8 mouse cellular contexts compared by ENCODE assay signal in genomic region chr13:21401636-21402286, GRCm38 (mm10). TPM values are rescaled to one million over a fixed set of nuclear protein-coding genes. Genes with fewer than 3 reads are reported as not detected.
DNase-seq lines count a peak whose midpoint lies in the region; ATAC-seq and TF ChIP-seq lines count a peak whose summit lies in the region.

No protein-coding gene starts in this region.

- TF ChIP-seq CTCF in left cerebral cortex, adult 2 months (IDR thresholded peaks at IDR 0.05) = no peak

- ATAC-seq in hindbrain, embryonic 11.5 days (ENCODE audit: low FRiP score) = peak; percentile 55
- ATAC-seq in midbrain, embryonic 12.5 days (ENCODE audit: low FRiP score, low read depth) = peak; percentile 35

- DNase-seq in left cerebral cortex, adult 2 months (ENCODE audit: extremely low spot score in 1 of 2, low spot score in 2 of 2) = no peak
- DNase-seq in left cerebral cortex, postnatal 4 days = no peak
- DNase-seq in hindbrain, embryonic 11.5 days (ENCODE audit: low spot score) = peak; percentile 13
- no peak for DNase-seq in spleen, postnatal 14 days (ENCODE audit: low spot score in 2 of 2)
- no peak for DNase-seq in adrenal gland, postnatal 25 days
- no peak for DNase-seq in adrenal gland, adult 18-20 months (ENCODE audit: low spot score in 2 of 2)

- H3K9me3 ChIP-seq in hindbrain, embryonic 11.5 days (ENCODE audit: control insufficient read depth, low read length) = no peaks in the 10 kb centered on the region
- no peaks in the 10 kb centered on the region for H3K9me3 ChIP-seq in midbrain, embryonic 12.5 days

- H3K9ac ChIP-seq in hindbrain, embryonic 11.5 days (ENCODE audit: low read depth, low read length) = peak overlapping the region; percentile 90
- peak overlapping the region; percentile 83 for H3K9ac ChIP-seq in midbrain, embryonic 12.5 days (replicated peaks)

- whole genome bisulfite sequencing in hindbrain, embryonic 11.5 days = 16% methylated on average over 12 of the region's 12 CpGs
- WGBS in midbrain, embryonic 12.5 days = 17% methylated on average over 12 of the region's 12 CpGs

- H3K27me3 ChIP-seq in hindbrain, embryonic 11.5 days (ENCODE audit: control insufficient read depth, insufficient read depth, low read length) = no peaks in the 10 kb centered on the region
- no peaks in the 10 kb centered on the region for H3K27me3 ChIP-seq in midbrain, embryonic 12.5 days

- intact Hi-C loops in left cerebral cortex, adult 2 months (cut with DNase I) = loop anchor here (1.0 to 5.0 kb wide), 5 partner anchors 39 to 129 kb away; partner anchors contain the start of genes Zkscan8, Zscan12 and Zscan26
- intact Hi-C loops in left cerebral cortex, postnatal 4 days (cut with DNase I) = loop anchor here (5.0 kb wide), 1 partner anchor 41 kb away; the partner anchor contains the start of gene Pgbd1

- peak overlapping the region; percentile 66 for H3K4me3 ChIP-seq in left cerebral cortex, adult 2 months
- H3K4me3 ChIP-seq in brown adipose tissue, adult 24 weeks (ENCODE audit: insufficient read depth, low read depth, low read length) = peak overlapping the region; percentile 78
- H3K4me3 ChIP-seq in hindbrain, embryonic 11.5 days (ENCODE audit: low read depth, low read length) = peak overlapping the region; percentile 80
- H3K4me3 ChIP-seq in midbrain, embryonic 12.5 days = peak overlapping the region; percentile 87

- peak overlapping the region; percentile 64 for H3K4me2 ChIP-seq in hindbrain, embryonic 11.5 days (replicated peaks; ENCODE audit: low read depth, low read length)
- peak overlapping the region; percentile 85 for H3K4me2 ChIP-seq in midbrain, embryonic 12.5 days (replicated peaks)

- no peaks in the 10 kb centered on the region for H3K36me3 ChIP-seq in hindbrain, embryonic 11.5 days (ENCODE audit: control insufficient read depth, insufficient read depth, low read length)
- H3K36me3 ChIP-seq in midbrain, embryonic 12.5 days = peaks cover 19% of the 10 kb centered on the region

- peaks cover 5% of the 10 kb centered on the region for H3K4me1 ChIP-seq in brown adipose tissue, adult 24 weeks (ENCODE audit: control insufficient read depth, insufficient read depth, insufficient read length, low read length)
- no peaks in the 10 kb centered on the region for H3K4me1 ChIP-seq in hindbrain, embryonic 11.5 days (replicated peaks; ENCODE audit: control insufficient read depth, insufficient read depth, low read length)
- peaks cover 9% of the 10 kb centered on the region for H3K4me1 ChIP-seq in midbrain, embryonic 12.5 days

- H3K27ac ChIP-seq in left cerebral cortex, adult 2 months = peak overlapping the region; percentile 92
- H3K27ac ChIP-seq in brown adipose tissue, adult 24 weeks (replicated peaks; ENCODE audit: low read depth, low read length) = peak overlapping the region; percentile 79
- no peak overlapping the region for H3K27ac ChIP-seq in hindbrain, embryonic 11.5 days (ENCODE audit: low read depth, low read length)
- H3K27ac ChIP-seq in midbrain, embryonic 12.5 days (replicated peaks) = 0 out of 2 replicates have a peak overlapping the region, but pooled peaks have one; percentile 49

RNA-seq across cellular contexts. Expression of gene Zkscan3, which starts 0.8 kb away (rescaled TPM):
- 10 to 100 TPM; 39.0 to 44.4 TPM for total RNA-seq in left cerebral cortex, adult 2 months (2021)
- 10 to 100 TPM; 49.4 to 56.1 TPM for total RNA-seq in left cerebral cortex, postnatal 4 days (2021)
- 22.9 and 36.8 TPM in 2 replicates for polyA plus RNA-seq in brown adipose tissue, adult 24 weeks (2012; ENCODE audit: insufficient read depth, insufficient read length, missing spikeins)
- 84.8 and 90.5 TPM in 2 replicates for polyA plus RNA-seq in hindbrain, embryonic 11.5 days (2014; fragmentation: Nextera tagmentation; extraction: Ambion mirVana)
- polyA plus RNA-seq in midbrain, embryonic 12.5 days (2016; fragmentation: Nextera tagmentation; extraction: Ambion mirVana) = 99.0 and 100 TPM in 2 replicates
- total RNA-seq in adrenal gland, postnatal 25 days (2021) = 79.0 and 81.0 TPM in 2 replicates
- 10 to 100 TPM; 61.1 to 72.4 TPM for total RNA-seq in adrenal gland, adult 18-20 months (2021)

RNA-seq across cellular contexts. Expression of gene Pgbd1, which starts 39.1 kb away (rescaled TPM):
- total RNA-seq in left cerebral cortex, adult 2 months (2021) = 1 to 10 TPM; 1.3 to 1.7 TPM
- 1 to 10 TPM; 1.3 to 2.2 TPM for total RNA-seq in left cerebral cortex, postnatal 4 days (2021)
- polyA plus RNA-seq in brown adipose tissue, adult 24 weeks (2012; ENCODE audit: insufficient read depth, insufficient read length, missing spikeins) = 0.42 TPM in 1 of 2 replicates, not detected in the other
- 5.9 and 6.0 TPM in 2 replicates for polyA plus RNA-seq in hindbrain, embryonic 11.5 days (2014; fragmentation: Nextera tagmentation; extraction: Ambion mirVana)
- 5.1 and 6.8 TPM in 2 replicates for polyA plus RNA-seq in midbrain, embryonic 12.5 days (2016; fragmentation: Nextera tagmentation; extraction: Ambion mirVana)
- 0.48 and 1.1 TPM in 2 replicates for total RNA-seq in adrenal gland, postnatal 25 days (2021)
- under 1 TPM; 0.36 to 0.45 TPM for total RNA-seq in adrenal gland, adult 18-20 months (2021)

RNA-seq across cellular contexts. Expression of gene Zscan12, which starts 39.1 kb away (rescaled TPM):
- total RNA-seq in left cerebral cortex, adult 2 months (2021) = 1 to 10 TPM; 7.0 to 8.2 TPM
- total RNA-seq in left cerebral cortex, postnatal 4 days (2021) = 10 to 100 TPM; 11.0 to 11.3 TPM
- polyA plus RNA-seq in brown adipose tissue, adult 24 weeks (2012; ENCODE audit: insufficient read depth, insufficient read length, missing spikeins) = 2.5 and 3.3 TPM in 2 replicates
- 18.7 and 20.3 TPM in 2 replicates for polyA plus RNA-seq in hindbrain, embryonic 11.5 days (2014; fragmentation: Nextera tagmentation; extraction: Ambion mirVana)
- polyA plus RNA-seq in midbrain, embryonic 12.5 days (2016; fragmentation: Nextera tagmentation; extraction: Ambion mirVana) = 20.3 and 20.7 TPM in 2 replicates
- 9.8 and 13.3 TPM in 2 replicates for total RNA-seq in adrenal gland, postnatal 25 days (2021)
- total RNA-seq in adrenal gland, adult 18-20 months (2021) = 1 to 10 TPM; 9.5 to 9.8 TPM

RNA-seq across cellular contexts. Expression of gene Zscan26, which starts 51.8 kb away (rescaled TPM):
- 10 to 100 TPM; 56.7 to 57.3 TPM for total RNA-seq in left cerebral cortex, adult 2 months (2021)
- total RNA-seq in left cerebral cortex, postnatal 4 days (2021) = 10 to 100 TPM; 27.0 to 28.7 TPM
- polyA plus RNA-seq in brown adipose tissue, adult 24 weeks (2012; ENCODE audit: insufficient read depth, insufficient read length, missing spikeins) = 16.1 and 18.3 TPM in 2 replicates
- 18.4 and 21.0 TPM in 2 replicates for polyA plus RNA-seq in hindbrain, embryonic 11.5 days (2014; fragmentation: Nextera tagmentation; extraction: Ambion mirVana)
- polyA plus RNA-seq in midbrain, embryonic 12.5 days (2016; fragmentation: Nextera tagmentation; extraction: Ambion mirVana) = 24.4 and 24.6 TPM in 2 replicates
- 43.4 and 44.2 TPM in 2 replicates for total RNA-seq in adrenal gland, postnatal 25 days (2021)
- total RNA-seq in adrenal gland, adult 18-20 months (2021) = 10 to 100 TPM; 36.3 to 41.8 TPM

RNA-seq across cellular contexts. Expression of gene Olfr1367, which starts 55.1 kb away (rescaled TPM):
- not detected for total RNA-seq in left cerebral cortex, adult 2 months (2021)
- total RNA-seq in left cerebral cortex, postnatal 4 days (2021) = not detected
- polyA plus RNA-seq in brown adipose tissue, adult 24 weeks (2012; ENCODE audit: insufficient read depth, insufficient read length, missing spikeins) = not detected in 2 replicates
- not detected in 2 replicates for polyA plus RNA-seq in hindbrain, embryonic 11.5 days (2014; fragmentation: Nextera tagmentation; extraction: Ambion mirVana)
- not detected in 2 replicates for polyA plus RNA-seq in midbrain, embryonic 12.5 days (2016; fragmentation: Nextera tagmentation; extraction: Ambion mirVana)
- not detected in 2 replicates for total RNA-seq in adrenal gland, postnatal 25 days (2021)
- total RNA-seq in adrenal gland, adult 18-20 months (2021) = not detected
